Mouse (Mus musculus): ENCODE measurements around the gene Vmn2r66. TPM values are rescaled to one million over a fixed set of nuclear protein-coding genes. Genes with fewer than 3 reads are reported as not detected.

Gene Vmn2r66
- not detected in 2 replicates for polyA plus RNA-seq (2011; ENCODE audit: insufficient read depth, insufficient read length, low read depth, missing spikeins)

DNA sequence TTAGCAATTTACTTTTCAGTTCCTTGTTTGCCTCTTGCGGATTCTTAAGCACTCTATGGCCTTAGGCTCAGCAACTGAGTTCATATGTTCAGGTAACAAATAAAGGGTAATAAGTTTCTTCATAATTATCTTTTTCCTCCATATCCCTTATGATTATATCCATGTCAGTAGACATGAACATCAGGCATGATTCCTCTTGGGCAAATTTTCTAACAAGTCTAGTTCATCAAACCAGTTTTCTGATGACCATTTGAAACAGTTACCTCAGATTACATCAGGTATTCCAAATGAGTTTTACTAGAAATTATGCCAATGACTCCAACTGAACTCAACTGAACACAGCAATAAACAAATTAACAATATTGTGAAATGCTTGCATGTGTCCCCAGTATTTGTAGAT lies at the start of gene Vmn2r66:
Gene Vmn2r66 (minus strand): TSS at position 101 of the 400 bp plus-strand sequence.
- no peaks in the 10 kb centered on the region; the same call in 1 of the 2 replicates for H3K27me3 ChIP-seq (ENCODE audit: control insufficient read depth, insufficient read depth, low read length, poor library complexity, severe bottlenecking)
- no peaks in the 10 kb centered on the region for H3K4me1 ChIP-seq (ENCODE audit: control insufficient read depth, insufficient read depth, low read length)
- no peak within 1 kb of the TSS for H3K9ac ChIP-seq (ENCODE audit: low read depth, poor library complexity, severe bottlenecking)
- TF ChIP-seq CTCF (IDR thresholded peaks at IDR 0.05; ENCODE audit: low read depth, low read length) (no peak), EP300 (IDR thresholded peaks at IDR 0.05; ENCODE audit: insufficient read depth, low read depth, low read length) (no peak), POLR2A (IDR thresholded peaks at IDR 0.05; ENCODE audit: insufficient read depth, low read length) (no peak)
- no peak within 1 kb of the TSS for H3K4me3 ChIP-seq (ENCODE audit: low read depth, low read length)
- no peak within 1 kb of the TSS for H3K27ac ChIP-seq (ENCODE audit: insufficient read depth, low read length)
- H3K36me3 ChIP-seq (ENCODE audit: control insufficient read depth, insufficient read depth, low read length, poor library complexity, severe bottlenecking), result no peaks in the 10 kb centered on the region
- no peaks in the 10 kb centered on the region for H3K9me3 ChIP-seq (replicated peaks; ENCODE audit: control insufficient read depth, insufficient read depth, low read length, poor library complexity, severe bottlenecking)

DNA sequence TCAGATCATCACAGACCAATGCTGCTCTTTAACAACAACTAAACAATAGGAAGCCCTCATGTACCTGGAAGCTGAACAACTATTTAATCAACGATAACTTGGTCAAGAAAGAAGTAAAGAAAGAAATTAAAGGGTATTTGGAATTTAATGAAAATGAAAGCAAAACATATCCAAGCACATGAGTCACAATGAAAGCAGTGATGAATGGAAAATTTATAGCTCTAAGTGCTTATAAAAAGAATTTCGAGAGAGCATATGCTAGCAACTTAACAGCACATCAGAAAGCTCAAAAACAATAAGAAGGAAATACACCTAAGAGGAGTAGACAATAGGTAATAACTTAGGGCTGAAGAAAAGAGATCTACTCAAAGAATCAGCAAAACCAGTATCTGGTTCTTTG lies 15.4 kb downstream of the Vmn2r66 start:
- Histone ChIP-seq H3K4me3 (ENCODE audit: low read depth, low read length) (no peak overlapping the region), H3K27ac (ENCODE audit: insufficient read depth, low read length) (no peak overlapping the region), H3K4me1 (ENCODE audit: control insufficient read depth, insufficient read depth, low read length) (no peaks in the 10 kb centered on the region), H3K27me3 (ENCODE audit: control insufficient read depth, insufficient read depth, low read length, poor library complexity, severe bottlenecking) (no peaks in the 10 kb centered on the region), H3K9me3 (replicated peaks; ENCODE audit: control insufficient read depth, insufficient read depth, low read length, poor library complexity, severe bottlenecking) (no peaks in the 10 kb centered on the region), H3K9ac (ENCODE audit: low read depth, poor library complexity, severe bottlenecking) (no peak overlapping the region), H3K36me3 (ENCODE audit: control insufficient read depth, insufficient read depth, low read length, poor library complexity, severe bottlenecking) (no peaks in the 10 kb centered on the region)
- TF ChIP-seq EP300 (IDR thresholded peaks at IDR 0.05; ENCODE audit: insufficient read depth, low read depth, low read length) (no peak), CTCF (IDR thresholded peaks at IDR 0.05; ENCODE audit: low read depth, low read length) (no peak), POLR2A (IDR thresholded peaks at IDR 0.05; ENCODE audit: insufficient read depth, low read length) (no peak)

DNA sequence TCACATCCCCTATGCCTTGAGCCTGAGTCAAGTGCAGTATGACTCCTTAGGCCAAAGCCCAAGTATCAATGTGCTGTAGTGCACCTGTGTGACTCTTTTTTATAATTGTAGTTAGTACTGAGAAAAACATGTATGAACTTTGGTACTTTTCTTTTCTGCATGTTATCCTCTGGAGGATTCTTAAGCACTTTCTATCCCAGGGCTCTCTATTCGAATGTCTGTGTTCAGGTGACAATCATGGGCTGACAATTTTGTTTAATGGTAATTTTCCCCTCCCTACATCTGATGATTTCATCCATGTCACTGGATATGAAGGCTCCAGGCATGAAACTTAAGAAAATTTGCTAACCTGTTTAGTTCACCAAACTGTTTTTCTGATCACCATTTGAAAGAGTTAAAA lies 48.1 kb downstream of the Vmn2r66 start, which contains the start of gene Vmn2r65:
Gene Vmn2r65 (minus strand): TSS at position 101 of the 400 bp plus-strand sequence.
- Histone ChIP-seq H3K27ac (ENCODE audit: insufficient read depth, low read length) (no peak within 1 kb of the TSS), H3K9me3 (replicated peaks; ENCODE audit: control insufficient read depth, insufficient read depth, low read length, poor library complexity, severe bottlenecking) (no peaks in the 10 kb centered on the region), H3K27me3 (ENCODE audit: control insufficient read depth, insufficient read depth, low read length, poor library complexity, severe bottlenecking) (no peaks in the 10 kb centered on the region), H3K36me3 (ENCODE audit: control insufficient read depth, insufficient read depth, low read length, poor library complexity, severe bottlenecking) (no peaks in the 10 kb centered on the region), H3K4me1 (ENCODE audit: control insufficient read depth, insufficient read depth, low read length) (no peaks in the 10 kb centered on the region), H3K9ac (ENCODE audit: low read depth, poor library complexity, severe bottlenecking) (no peak within 1 kb of the TSS), H3K4me3 (ENCODE audit: low read depth, low read length) (no peak within 1 kb of the TSS)
- no peak for TF ChIP-seq EP300 (IDR thresholded peaks at IDR 0.05; ENCODE audit: insufficient read depth, low read depth, low read length)
- TF ChIP-seq POLR2A (IDR thresholded peaks at IDR 0.05; ENCODE audit: insufficient read depth, low read length), result no peak

Other genes with a start within 250 kb of the Vmn2r66 start
- gene Olfr291, start 158.7 kb downstream of the Vmn2r66 start, polyA plus RNA-seq (2011; ENCODE audit: insufficient read depth, insufficient read length, low read depth, missing spikeins), result not detected in 2 replicates
- not detected in 2 replicates for gene Vmn2r65, start 48.2 kb downstream of the Vmn2r66 start, polyA plus RNA-seq (2011; ENCODE audit: insufficient read depth, insufficient read length, low read depth, missing spikeins)
- gene Vmn2r67, start 143.7 kb upstream of the Vmn2r66 start, polyA plus RNA-seq (2011; ENCODE audit: insufficient read depth, insufficient read length, low read depth, missing spikeins), result not detected in 2 replicates
- gene Vmn2r68, start 225.5 kb upstream of the Vmn2r66 start, polyA plus RNA-seq (2011; ENCODE audit: insufficient read depth, insufficient read length, low read depth, missing spikeins), result not detected in 2 replicates